Mouse (Mus musculus) right cerebral cortex, postnatal 36 days (tissue): ENCODE data around the gene Synpr.

Experiments used
- DNase-seq, 2 experiments: peaks; one replicate each; pipeline ENCODE4 v3.0.0; 2022; ENCODE audit warnings: low spot score in 2 of 2, mixed read lengths in 1 of 2

The Synpr gene

GRCm38 (mm10) chr14:13551209-13551608 is 266.6 kb downstream of the Synpr start:
- peak in 1 of 2 experiments; percentile 15 for DNase-seq

GRCm38 (mm10) chr14:13553616-13554370 is 269.2 kb downstream of the Synpr start:
- DNase-seq: no peak

- DNase-seq: no peak
Measured at GRCm38 (mm10) chr14:13554631-13555030, 270.1 kb downstream of the Synpr start.

GRCm38 (mm10) chr14:13558117-13558516 is 273.5 kb downstream of the Synpr start:
- no peak for DNase-seq

GRCm38 (mm10) chr14:13567250-13567649 is 282.7 kb downstream of the Synpr start:
- DNase-seq: no peak

- no peak for DNase-seq
Measured at GRCm38 (mm10) chr14:13567996-13568395, 283.4 kb downstream of the Synpr start.

- no peak for DNase-seq
Measured at GRCm38 (mm10) chr14:13571941-13572340, 287.4 kb downstream of the Synpr start.

GRCm38 (mm10) chr14:13572530-13572929 is 287.9 kb downstream of the Synpr start:
- DNase-seq: no peak

- no peak for DNase-seq
Measured at GRCm38 (mm10) chr14:13578101-13578500, 293.5 kb downstream of the Synpr start.

GRCm38 (mm10) chr14:13578744-13579143 is 294.2 kb downstream of the Synpr start:
- no peak for DNase-seq

GRCm38 (mm10) chr14:13593321-13593940 is 308.9 kb downstream of the Synpr start:
- DNase-seq: no peak

GRCm38 (mm10) chr14:13596251-13596650 is 311.7 kb downstream of the Synpr start:
- no peak for DNase-seq

- no peak for DNase-seq
Measured at GRCm38 (mm10) chr14:13597204-13597603, 312.6 kb downstream of the Synpr start.

GRCm38 (mm10) chr14:13620531-13620930 is 336.0 kb downstream of the Synpr start:
- DNase-seq: no peak

GRCm38 (mm10) chr14:13649865-13650264 is 365.3 kb downstream of the Synpr start:
- DNase-seq: no peak

- DNase-seq: no peak
Measured at GRCm38 (mm10) chr14:13651039-13651438, 366.5 kb downstream of the Synpr start.

GRCm38 (mm10) chr14:13651541-13652298 is 367.1 kb downstream of the Synpr start:
- DNase-seq: no peak
